Mouse (Mus musculus) lung, adult 2 months (tissue): ENCODE measurements around the gene Olfr480. TPM values are rescaled to one million over a fixed set of nuclear protein-coding genes. Genes with fewer than 3 reads are reported as not detected.

Source experiments
- DNase-seq: peaks from one replicate; pipeline ENCODE4 v3.0.0; 2022
- H3K4me1 ChIP-seq: fragments of 200-500 bp; 2 replicates; pipeline ENCODE4 v1.6.1; 2011; ENCODE audit warnings: low read length; ENCODE audit not compliant: control insufficient read depth, insufficient read depth
- H3K4me3 ChIP-seq: fragments of 200-500 bp; replicated peaks from 2 replicates; pipeline ENCODE3; 2011; ENCODE audit warnings: low read depth, mild to moderate bottlenecking, control low read depth, low read length; ENCODE audit errors: extremely low read depth
- CTCF ChIP-seq: fragments of 200-500 bp; IDR thresholded peaks from 2 replicates; pipeline ENCODE4 v1.5.1; 2011; ENCODE audit warnings: mild to moderate bottlenecking, low read length, control low read depth; ENCODE audit not compliant: insufficient read depth
- POLR2A ChIP-seq: fragments of 200-500 bp; IDR thresholded peaks from 2 replicates; pipeline ENCODE4 v1.6.1; 2011; ENCODE audit warnings: low read depth, mild to moderate bottlenecking, control low read depth, low read length, borderline replicate concordance; ENCODE audit errors: extremely low read depth
- WGBS: fragments of 180-500 bp; shearing (Covaris S2); methylation state at CpG from one replicate; pipeline ENCODE4 v1.1.7; 2018; 5-methylcytosine and 5-hydroxymethylcytosine counted together
- polyA plus RNA-seq: library from polyadenylated mRNA; depleted of rRNA; stranded (reverse); fragments of >200 nt; gene quantifications from 2 replicates; pipeline ENCODE4 v1.2.3, GENCODE M21; 2012; rRNA removed

Olfr480 gene
- polyA plus RNA-seq: not detected in 2 replicates

DNA sequence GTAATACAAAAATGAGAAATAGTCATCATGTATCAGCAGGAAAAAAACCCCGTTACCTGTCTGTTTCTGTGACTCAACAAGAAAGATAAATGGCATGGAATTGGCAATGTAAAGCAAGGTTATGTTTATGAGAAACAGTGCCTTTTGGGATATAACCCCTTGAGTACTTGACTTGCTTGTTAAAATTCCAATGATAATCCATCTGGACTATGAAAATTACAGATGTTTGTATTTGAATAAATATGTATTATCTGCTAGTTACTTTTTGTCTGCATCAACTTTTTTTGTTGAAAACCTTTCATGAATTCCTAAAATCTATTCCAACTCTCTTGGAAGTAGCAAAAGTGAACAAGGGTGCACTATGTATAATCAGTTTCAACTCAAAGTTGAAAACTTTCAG is at the start of gene Olfr480:
Olfr480 (minus strand) TSS at position 101 of the 400 bp plus-strand sequence.
- no peak for DNase-seq
- H3K4me3 ChIP-seq: no peak within 1 kb of the TSS
- no peak for TF ChIP-seq POLR2A
- no peak for TF ChIP-seq CTCF
- WGBS: 80% methylated on average over 1 of the region's 1 CpGs
- no peaks in the 10 kb centered on the region for H3K4me1 ChIP-seq

DNA sequence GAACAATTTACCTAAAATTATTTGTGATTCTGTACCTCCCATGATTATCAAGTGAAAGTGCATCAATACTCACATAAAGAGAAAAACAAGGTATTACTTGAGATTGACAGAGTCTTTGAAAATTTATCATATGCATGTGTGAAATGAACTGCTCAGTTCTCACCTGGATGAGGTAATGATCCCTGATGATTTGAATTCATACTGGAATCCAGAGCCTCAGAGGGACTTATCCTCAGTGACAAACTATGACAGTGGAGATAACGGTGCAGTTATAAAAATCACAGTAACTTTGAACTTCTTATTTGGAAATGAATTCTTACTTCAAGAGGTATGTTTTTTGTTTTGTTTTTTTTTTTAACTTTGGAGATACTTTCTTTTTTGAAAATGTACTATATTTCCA is 33.4 kb upstream of the Olfr480 start, which contains the start of gene Olfr483:
Olfr483 (plus strand) TSS at position 301 of the 400 bp plus-strand sequence.
- no peak for DNase-seq
- H3K4me1 ChIP-seq: no peaks in the 10 kb centered on the region
- no peak within 1 kb of the TSS for H3K4me3 ChIP-seq
- TF ChIP-seq CTCF: no peak
- TF ChIP-seq POLR2A: no peak
- 76% methylated on average over 1 of the region's 1 CpGs for WGBS

DNA sequence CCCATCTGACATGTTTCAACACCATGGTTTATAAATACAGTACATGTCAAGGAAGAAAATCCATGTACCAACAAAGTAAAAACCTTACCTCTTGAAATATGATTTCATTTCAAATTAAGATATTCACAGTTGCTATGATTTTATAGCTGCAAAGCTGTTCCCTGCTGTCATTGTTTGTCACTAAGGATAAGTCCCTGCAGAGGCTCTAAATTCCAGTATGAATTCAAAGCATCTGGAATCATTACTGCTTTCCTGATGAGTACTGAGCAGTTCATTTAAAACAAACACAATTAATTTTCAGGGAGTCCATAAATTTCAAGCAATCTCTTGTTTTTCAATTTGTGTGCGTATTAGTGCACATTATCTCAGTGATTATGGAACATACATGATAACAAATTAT is 30.3 kb upstream of the Olfr480 start, which contains the start of gene Olfr482:
Olfr482 (minus strand) TSS at position 101 of the 400 bp plus-strand sequence.
- H3K4me1 ChIP-seq: no peaks in the 10 kb centered on the region
- no peak for TF ChIP-seq CTCF
- no peak for TF ChIP-seq POLR2A
- H3K4me3 ChIP-seq: no peak within 1 kb of the TSS
- no peak for DNase-seq
- WGBS: 63% methylated on average over 1 of the region's 1 CpGs

DNA sequence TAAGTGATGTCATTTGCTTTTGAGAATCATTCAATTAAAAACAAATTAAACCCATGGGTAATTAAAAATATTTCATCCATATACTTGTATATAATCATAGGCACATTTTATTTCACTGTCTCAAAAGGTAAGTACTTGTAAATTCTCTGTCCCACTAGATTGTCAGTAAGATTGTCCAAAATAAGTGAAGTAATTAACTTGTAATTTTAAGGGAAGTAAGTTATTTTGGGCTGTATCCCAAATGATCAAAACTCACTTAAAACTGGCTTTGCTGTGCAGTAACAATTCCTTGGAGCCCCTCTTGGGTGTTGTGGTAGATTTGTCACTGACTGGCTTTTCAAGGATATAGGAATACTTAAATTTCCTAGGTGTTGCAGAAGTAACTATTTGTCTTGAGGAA is 12.4 kb upstream of the Olfr480 start, which contains the start of gene Olfr481:
Olfr481 (plus strand) TSS at position 301 of the 400 bp plus-strand sequence.
- TF ChIP-seq CTCF: no peak
- no peak for TF ChIP-seq POLR2A

DNA sequence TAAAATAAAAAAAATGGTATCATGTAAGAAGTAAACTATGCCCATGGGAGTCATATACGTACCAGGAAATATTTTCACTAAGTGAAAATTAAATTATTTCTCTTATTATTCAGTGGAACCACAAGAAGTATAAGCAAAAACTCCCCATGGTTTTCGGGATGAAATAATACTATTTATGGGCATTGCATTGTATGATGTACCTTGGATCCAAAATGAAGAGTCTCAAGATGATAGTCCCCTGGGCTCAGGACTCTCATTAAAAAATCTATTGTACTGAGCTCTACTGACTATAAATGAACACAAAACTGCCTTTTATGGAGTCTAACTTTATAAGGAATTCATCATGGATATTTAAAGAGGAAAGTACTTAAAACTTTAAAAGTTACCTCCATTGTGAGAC is 16.8 kb downstream of the Olfr480 start, which contains the start of gene Olfr479:
Olfr479 (plus strand) TSS at position 301 of the 400 bp plus-strand sequence.
- Histone ChIP-seq H3K4me1 (no peaks in the 10 kb centered on the region), H3K4me3 (no peak within 1 kb of the TSS)
- TF ChIP-seq POLR2A: no peak
- no peak for TF ChIP-seq CTCF
- 85% methylated on average over 2 of the region's 2 CpGs for WGBS
- no peak for DNase-seq

More for the DNA sequence above, 12.4 kb upstream of the Olfr480 start, which contains the start of gene Olfr481:
- no peaks in the 10 kb centered on the region for H3K4me1 ChIP-seq
- no peak for DNase-seq
- H3K4me3 ChIP-seq: no peak within 1 kb of the TSS

DNA sequence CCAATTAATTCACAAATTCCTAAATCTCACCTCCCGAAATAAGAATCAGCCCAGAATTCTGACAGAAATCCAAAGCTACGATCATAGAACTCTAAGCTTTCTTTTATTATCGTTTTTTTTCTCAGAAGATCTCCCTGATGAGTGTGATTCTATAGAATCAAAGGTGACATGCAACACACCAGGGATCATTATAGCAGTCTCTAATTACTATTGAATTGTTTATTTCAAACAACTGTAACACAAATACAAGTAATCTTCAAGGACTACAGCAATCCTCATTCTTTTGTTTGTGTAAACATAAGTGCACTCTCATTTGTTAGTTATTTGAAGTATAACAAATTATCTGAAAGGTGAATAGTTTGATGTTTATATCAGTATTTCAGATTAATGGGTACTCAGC is 33.3 kb downstream of the Olfr480 start, which contains the start of gene Olfr478:
Olfr478 (minus strand) TSS at position 101 of the 400 bp plus-strand sequence.
- WGBS: 67% methylated on average over 3 of the region's 3 CpGs
- no peaks in the 10 kb centered on the region for H3K4me1 ChIP-seq
- no peak within 1 kb of the TSS for H3K4me3 ChIP-seq
- no peak for TF ChIP-seq CTCF
- no peak for TF ChIP-seq POLR2A
- DNase-seq: no peak

Other genes starting within 250 kb of the Olfr480 start
- gene Olfr469, start 241.8 kb downstream of the Olfr480 start, polyA plus RNA-seq: not detected in 2 replicates
- not detected in 2 replicates for gene Olfr470, start 219.9 kb downstream of the Olfr480 start, polyA plus RNA-seq
- not detected in 2 replicates for gene Olfr472, start 169.4 kb downstream of the Olfr480 start, polyA plus RNA-seq
- gene Olfr473, start 136.9 kb downstream of the Olfr480 start, polyA plus RNA-seq: not detected in 2 replicates
- gene Olfr474, start 112.7 kb downstream of the Olfr480 start, polyA plus RNA-seq: not detected in 2 replicates
- not detected in 2 replicates for gene Olfr476, start 102.5 kb downstream of the Olfr480 start, polyA plus RNA-seq
- not detected in 2 replicates for gene Olfr477, start 80.7 kb downstream of the Olfr480 start, polyA plus RNA-seq
- gene Olfr478, start 33.4 kb downstream of the Olfr480 start, polyA plus RNA-seq: not detected in 2 replicates
- not detected in 2 replicates for gene Olfr479, start 16.7 kb downstream of the Olfr480 start, polyA plus RNA-seq
- not detected in 2 replicates for gene Olfr481, start 12.5 kb upstream of the Olfr480 start, polyA plus RNA-seq
- gene Olfr482, start 30.2 kb upstream of the Olfr480 start, polyA plus RNA-seq: not detected in 2 replicates
- gene Olfr483, start 33.5 kb upstream of the Olfr480 start, polyA plus RNA-seq: not detected in 2 replicates
- not detected in 2 replicates for gene Olfr484, start 60.1 kb upstream of the Olfr480 start, polyA plus RNA-seq
- not detected in 2 replicates for gene Olfr485, start 92.5 kb upstream of the Olfr480 start, polyA plus RNA-seq
- not detected in 2 replicates for gene Olfr486, start 105.4 kb upstream of the Olfr480 start, polyA plus RNA-seq
- gene Olfr487, start 147.3 kb upstream of the Olfr480 start, polyA plus RNA-seq: not detected in 2 replicates
- not detected in 2 replicates for gene Olfr488, start 191.0 kb upstream of the Olfr480 start, polyA plus RNA-seq
- not detected in 2 replicates for gene Olfr490, start 221.6 kb upstream of the Olfr480 start, polyA plus RNA-seq
- not detected in 2 replicates for gene Olfr491, start 246.1 kb upstream of the Olfr480 start, polyA plus RNA-seq